ENCODE assay signal across 9 mouse cellular contexts in genomic region chr9:61645661-61646425, GRCm38 (mm10).
DNase-seq lines count a peak whose midpoint lies in the region; ATAC-seq lines count a peak whose summit lies in the region.
"Had no signal": no experiment of that assay in that cellular context is flagged by ENCODE, and none has a peak within 500 bp of the region (broad histone marks: within the 10 kb centered on the region; RNA-seq: fewer than 3 reads in every experiment).

No protein-coding gene starts in this region.

- H3K4me3 ChIP-seq in neural tube, embryonic 11.5 days (ENCODE audit: low read depth, low read length), result no peak overlapping the region
- H3K4me3 ChIP-seq in heart, embryonic 16.5 days (ENCODE audit: low read length), result no peak overlapping the region
- no peak overlapping the region for H3K4me3 ChIP-seq in limb, embryonic 10.5 days
- H3K4me3 ChIP-seq in stomach, embryonic 14.5 days (ENCODE audit: low read depth, low read length), result no peak overlapping the region

- no peaks in the 10 kb centered on the region for H3K4me1 ChIP-seq in neural tube, embryonic 11.5 days (ENCODE audit: control insufficient read depth, insufficient read depth, low read length)
- peaks cover 8% of the 10 kb centered on the region for H3K4me1 ChIP-seq in heart, embryonic 16.5 days (ENCODE audit: control insufficient read depth, insufficient read depth, low read length)
- H3K4me1 ChIP-seq in limb, embryonic 10.5 days, result peaks cover 41% of the 10 kb centered on the region
- peaks cover 6% of the 10 kb centered on the region; the same call in 1 of the 2 replicates for H3K4me1 ChIP-seq in stomach, embryonic 14.5 days (ENCODE audit: control insufficient read depth, insufficient read depth, low read length)

- H3K36me3 ChIP-seq in neural tube, embryonic 11.5 days (ENCODE audit: control insufficient read depth, insufficient read depth, low read length), result no peaks in the 10 kb centered on the region
- H3K36me3 ChIP-seq in heart, embryonic 16.5 days (ENCODE audit: control insufficient read depth, insufficient read depth), result no peaks in the 10 kb centered on the region
- H3K36me3 ChIP-seq in limb, embryonic 10.5 days, result no peaks in the 10 kb centered on the region
- no peaks in the 10 kb centered on the region for H3K36me3 ChIP-seq in stomach, embryonic 14.5 days (ENCODE audit: control insufficient read depth, insufficient read depth, low read length)

- H3K27me3 ChIP-seq in neural tube, embryonic 11.5 days (ENCODE audit: control insufficient read depth, insufficient read depth, low read length), result no peaks in the 10 kb centered on the region
- no peaks in the 10 kb centered on the region for H3K27me3 ChIP-seq in heart, embryonic 16.5 days (ENCODE audit: control insufficient read depth, insufficient read depth, low read length)
- peaks cover 6% of the 10 kb centered on the region; the same call in 1 of the 2 replicates for H3K27me3 ChIP-seq in limb, embryonic 10.5 days (ENCODE audit: low read depth, poor library complexity, severe bottlenecking)
- no peaks in the 10 kb centered on the region for H3K27me3 ChIP-seq in stomach, embryonic 14.5 days (ENCODE audit: control insufficient read depth, insufficient read depth, low read length)

- no peak overlapping the region for H3K4me2 ChIP-seq in neural tube, embryonic 11.5 days (ENCODE audit: low read depth)
- peak overlapping the region; percentile 41; the same call in 1 of the 2 replicates for H3K4me2 ChIP-seq in heart, embryonic 16.5 days (ENCODE audit: low read depth, low read length)
- peak overlapping the region; percentile 22 for H3K4me2 ChIP-seq in stomach, embryonic 14.5 days (replicated peaks; ENCODE audit: low read depth, low read length)

- H3K27ac ChIP-seq in neural tube, embryonic 11.5 days (ENCODE audit: low read depth, low read length), result no peak overlapping the region; the same call in 1 of the 2 replicates
- peak overlapping the region; percentile 13 for H3K27ac ChIP-seq in heart, embryonic 16.5 days (ENCODE audit: low read length)
- 0 out of 2 replicates have a peak overlapping the region, but pooled peaks have one; percentile 20 for H3K27ac ChIP-seq in limb, embryonic 10.5 days
- no peak overlapping the region; the same call in 1 of the 2 replicates for H3K27ac ChIP-seq in stomach, embryonic 14.5 days (ENCODE audit: low read length)
- H3K27ac ChIP-seq: liver, embryonic 14.5 days had no signal

- H3K9ac ChIP-seq in neural tube, embryonic 11.5 days (ENCODE audit: low read length), result no peak overlapping the region
- H3K9ac ChIP-seq in heart, embryonic 16.5 days (ENCODE audit: low read length), result no peak overlapping the region
- H3K9ac ChIP-seq in stomach, embryonic 14.5 days (replicated peaks; ENCODE audit: low read depth, low read length), result no peak overlapping the region
- H3K9ac ChIP-seq: liver, embryonic 14.5 days had no signal

- peak; percentile 51 for DNase-seq in neural tube, embryonic 11.5 days (ENCODE audit: low spot score)
- DNase-seq in neural tube, embryonic 10.5 days (ENCODE audit: extremely low spot score, low spot score), result no peak
- peak; percentile 51 for DNase-seq in limb, embryonic 10.5 days (ENCODE audit: low spot score)
- no peak for DNase-seq in thymus, postnatal 10 days (ENCODE audit: low spot score in 2 of 2)
- DNase-seq in left cerebral cortex, postnatal 4 days, result no peak

- intact Hi-C loops in left cerebral cortex, postnatal 4 days (cut with DNase I), result no loop called here

- no peaks in the 10 kb centered on the region for H3K9me3 ChIP-seq in neural tube, embryonic 11.5 days (ENCODE audit: control insufficient read depth, low read length)
- no peaks in the 10 kb centered on the region for H3K9me3 ChIP-seq in heart, embryonic 16.5 days (replicated peaks; ENCODE audit: control insufficient read depth, low read length)
- H3K9me3 ChIP-seq in limb, embryonic 10.5 days (replicated peaks), result no peaks in the 10 kb centered on the region
- H3K9me3 ChIP-seq in stomach, embryonic 14.5 days (ENCODE audit: control insufficient read depth, low read depth, low read length), result no peaks in the 10 kb centered on the region

- 52% methylated on average over 20 of the region's 20 CpGs for WGBS in neural tube, embryonic 11.5 days
- 49% methylated on average over 20 of the region's 20 CpGs for WGBS in heart, embryonic 16.5 days
- WGBS in limb, embryonic 10.5 days, result 53% methylated on average over 20 of the region's 20 CpGs
- WGBS in stomach, embryonic 14.5 days, result 27% methylated on average over 20 of the region's 20 CpGs

- no peak for ATAC-seq in neural tube, embryonic 11.5 days (ENCODE audit: insufficient read depth, low FRiP score, low TSS enrichment)
- peak; percentile 75 for ATAC-seq in heart, embryonic 16.5 days (replicated peaks; ENCODE audit: extremely low read depth, insufficient read depth, low FRiP score)
- no peak for ATAC-seq in stomach, embryonic 14.5 days (ENCODE audit: insufficient number of reproducible peaks, insufficient read depth, low FRiP score, low read depth)
- ATAC-seq in monocyte, adult 5-6 weeks (replicated peaks; ENCODE audit: insufficient number of reproducible peaks, low FRiP score, low TSS enrichment, poor library complexity, severe bottlenecking), result no peak

Comparison
In these comparisons a context has a peak if more than half of its experiments do, and no peak if none do; other contexts are left out.
1. DNase-seq: peak in neural tube, embryonic 11.5 days (single experiment) and limb, embryonic 10.5 days (single experiment); none in neural tube, embryonic 10.5 days (single experiment), thymus, postnatal 10 days (0 of 2) and left cerebral cortex, postnatal 4 days (single experiment).
2. H3K27ac ChIP-seq: peak in heart, embryonic 16.5 days (single experiment) and limb, embryonic 10.5 days (single experiment); none in neural tube, embryonic 11.5 days (single experiment) and stomach, embryonic 14.5 days (single experiment).